Mouse (Mus musculus) brain, embryonic 14.5 days (tissue): ENCODE measurements at regions not wholly inside any gene's neighbourhood (a gene's known extent, or its start where the extent isn't known, plus 50 kb on each side); places are given as distances from the start of the nearest gene placed in this dataset.

Experiments used
- CTCF ChIP-seq: fragments of 200-500 bp; IDR thresholded peaks from 2 replicates; pipeline ENCODE4 v1.5.1; 2012; ENCODE audit warnings: inconsistent platforms, mild to moderate bottlenecking, moderate library complexity, borderline replicate concordance; ENCODE audit not compliant: insufficient read depth, insufficient read length; ENCODE audit errors: extremely low read depth
- POLR2A ChIP-seq: fragments of 200-500 bp; IDR thresholded peaks from 2 replicates; pipeline ENCODE4 v1.6.1; 2012; ENCODE audit warnings: mild to moderate bottlenecking, inconsistent platforms, borderline replicate concordance; ENCODE audit not compliant: poor library complexity, insufficient read depth, insufficient read length, severe bottlenecking; ENCODE audit errors: extremely low read depth

DNA sequence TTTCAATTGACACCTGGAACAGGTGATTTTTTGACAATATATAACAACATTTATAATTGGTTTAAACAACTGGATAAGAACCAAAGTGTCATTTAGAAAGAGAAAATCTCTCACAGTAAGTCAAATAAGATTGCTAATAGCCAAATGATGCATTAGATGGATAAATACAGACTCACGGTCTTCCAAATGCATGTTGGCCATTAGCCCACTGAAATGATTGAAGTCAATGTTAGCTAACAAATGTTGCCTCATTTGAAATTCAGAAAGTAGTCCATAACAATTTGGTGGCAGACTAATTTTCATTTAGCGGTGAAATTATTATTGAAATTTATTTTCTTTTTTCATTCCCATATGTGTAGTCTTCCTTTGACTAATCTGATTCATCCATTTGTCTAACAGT, 354.9 kb downstream of the Rprm start:
- no peak for TF ChIP-seq CTCF
- no peak for TF ChIP-seq POLR2A
